Mouse (Mus musculus) left cerebral cortex, adult 18-20 months (tissue): ENCODE measurements around the gene Nfatc2. TPM values are rescaled to one million over a fixed set of nuclear protein-coding genes. Genes with fewer than 3 reads are reported as not detected.

ENCODE experiments used
- DNase-seq, 2 experiments: peaks; one replicate each; pipeline ENCODE4 v3.0.0; 2021 to 2022; ENCODE audit warnings: low spot score in 2 of 2, mixed read lengths in 1 of 2
- microRNA-seq, 2 experiments: library from miRNA; unstranded; fragments of <30 nt; microRNA quantifications; one replicate each; pipeline ENCODE4 v1.2.0; 2021
- total RNA-seq, 2 experiments: library from RNA; stranded (reverse); gene quantifications; 2 replicates each; pipeline ENCODE4 v1.2.3; 2021

Nfatc2 gene
- total RNA-seq, 2 experiments from 2014 or later, result 9.3 to 11.7 TPM

- no peak for DNase-seq
Observed at GRCm38 (mm10) chr2:168444126-168444525, 157.3 kb downstream of the Nfatc2 start.

GRCm38 (mm10) chr2:168441494-168441893 is 160.0 kb downstream of the Nfatc2 start:
- no peak for DNase-seq

- DNase-seq, result peak; percentile 91 to 95
Observed at GRCm38 (mm10) chr2:168440918-168441328, 160.5 kb downstream of the Nfatc2 start.

GRCm38 (mm10) chr2:168438981-168439452 is 162.4 kb downstream of the Nfatc2 start:
- peak; percentile 72 to 78 for DNase-seq

- DNase-seq, result no peak
Observed at GRCm38 (mm10) chr2:168434187-168434586, 167.3 kb downstream of the Nfatc2 start.

GRCm38 (mm10) chr2:168433392-168433791 is 168.1 kb downstream of the Nfatc2 start:
- DNase-seq, result no peak

- DNase-seq, result peak in 1 of 2 experiments; percentile 45
Observed at GRCm38 (mm10) chr2:168432394-168432793, 169.1 kb downstream of the Nfatc2 start.

- no peak for DNase-seq
Observed at GRCm38 (mm10) chr2:168429598-168429997, 171.9 kb downstream of the Nfatc2 start.

GRCm38 (mm10) chr2:168428375-168428901 is 173.0 kb downstream of the Nfatc2 start:
- peak; percentile 40 to 44 for DNase-seq

Small RNAs within 50 kb of the gene (microRNA-seq; reads per million reads assigned to microRNA genes)
- gene Mir7004, result 7.6 to 9.2 reads per million in 2 experiments

Other genes with a start within 250 kb of the Nfatc2 start
- 100 to 1,000 TPM; 417 to 436 TPM for gene Atp9a, start 140.8 kb upstream of the Nfatc2 start, total RNA-seq
- under 1 TPM; 0.07 to 0.44 TPM for gene Sall4, start 166.3 kb upstream of the Nfatc2 start, total RNA-seq